Mouse (Mus musculus): ENCODE measurements around the gene Dab1. TPM values are rescaled to one million over a fixed set of nuclear protein-coding genes. Genes with fewer than 3 reads are reported as not detected.

The Dab1 gene
- total RNA-seq, 2 experiments from 2014 or later = 0.16 TPM; not detected in 1

DNA sequence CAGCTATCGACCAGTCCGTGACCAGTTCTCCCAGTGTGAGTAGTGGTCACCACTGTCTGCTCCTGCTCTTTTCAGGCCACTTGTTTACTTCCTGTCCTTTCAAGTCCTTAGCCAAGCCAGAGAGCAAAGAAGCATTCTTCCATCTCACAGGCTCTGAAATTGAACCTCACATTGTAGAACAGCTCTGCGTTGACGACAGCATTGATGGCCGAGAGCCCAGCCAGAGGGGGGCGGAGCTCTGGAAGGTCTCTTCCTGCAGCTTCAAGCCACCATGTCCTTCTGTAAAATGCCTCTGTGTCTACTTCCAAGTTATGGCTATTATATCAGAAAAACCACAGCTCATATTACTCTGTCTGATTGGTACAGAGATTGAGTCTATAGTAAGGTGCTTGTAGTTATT, 1127.3 kb downstream of the Dab1 start:
- no peak for DNase-seq

DNA sequence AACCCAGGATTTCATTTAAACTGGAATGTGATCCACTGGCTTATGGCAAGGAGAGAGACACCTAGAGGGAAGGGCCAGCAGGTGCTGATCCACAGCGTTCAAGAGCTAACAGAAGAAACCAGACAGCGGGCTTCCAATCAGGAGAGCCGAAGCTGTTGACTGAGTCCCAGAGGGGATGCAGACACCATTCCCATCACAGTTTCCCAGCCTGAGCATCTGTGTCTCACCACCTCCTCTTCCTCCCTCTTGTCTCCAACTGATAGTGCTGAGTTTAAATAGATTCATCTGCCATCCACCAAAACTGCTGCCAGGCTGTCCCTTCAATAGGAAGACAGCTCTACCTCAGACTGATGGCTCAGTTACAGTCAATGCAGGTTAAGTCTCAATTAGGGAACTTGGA, 1134.9 kb downstream of the Dab1 start:
- DNase-seq = no peak

DNA sequence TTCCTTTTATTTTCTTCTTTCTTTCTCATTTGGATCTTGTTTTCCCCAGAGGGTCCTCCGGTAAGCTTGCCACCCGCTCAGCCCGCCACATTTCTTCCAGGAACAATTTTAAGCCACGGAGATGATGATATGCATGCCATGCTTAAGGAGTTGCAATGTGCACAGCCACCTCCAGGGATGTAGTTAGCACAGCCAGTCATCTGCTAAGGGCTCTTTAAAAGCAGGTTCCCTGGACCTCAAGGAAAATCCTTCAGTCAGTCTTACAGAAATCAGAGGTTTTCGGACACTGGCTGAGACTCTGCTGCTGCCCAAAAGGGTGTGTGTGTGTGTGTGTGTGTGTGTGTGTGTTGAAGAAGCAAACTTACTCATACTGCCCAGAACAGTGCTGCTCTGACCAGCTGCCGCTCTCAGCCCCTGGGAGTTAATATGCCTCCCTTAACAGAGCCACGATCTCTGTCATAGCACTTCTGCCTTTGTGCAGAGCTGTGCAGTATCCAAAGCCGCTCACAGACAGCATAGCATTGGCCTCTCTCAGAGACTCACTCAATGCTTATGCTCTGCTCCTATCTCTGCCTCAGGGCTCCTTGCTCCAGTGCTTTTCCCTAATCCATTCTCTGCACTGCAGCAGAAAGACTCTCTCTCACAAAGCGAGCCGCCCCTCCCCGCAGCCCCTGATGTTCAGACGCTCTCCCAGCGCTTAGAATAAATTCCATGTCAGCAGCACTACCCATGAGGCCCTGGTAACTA, 1141.9 kb downstream of the Dab1 start:
- no peak for DNase-seq

DNA sequence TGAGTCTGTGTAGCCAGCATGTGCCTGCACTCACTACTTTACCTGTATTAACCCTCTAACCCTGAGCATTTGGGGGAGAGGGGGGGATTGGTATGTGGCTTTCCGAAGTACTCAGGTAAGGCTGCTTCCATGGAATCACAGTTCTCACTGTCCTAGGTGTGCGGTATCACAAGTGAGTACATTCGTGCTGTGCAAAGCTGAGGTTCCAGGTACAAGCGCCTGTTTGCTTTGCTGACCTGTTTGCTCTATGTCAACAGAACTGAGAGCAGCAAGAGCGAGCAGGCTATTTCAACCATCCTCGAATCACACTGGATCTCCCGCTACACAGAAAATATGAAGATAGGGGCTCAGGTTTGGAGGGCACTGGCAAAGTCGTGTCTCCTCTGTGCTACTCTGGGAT, 1146.9 kb downstream of the Dab1 start, which contains the start of gene C8b:
Gene C8b (plus strand): TSS at position 253 of the 400 bp plus-strand sequence.
- no peak for DNase-seq

DNA sequence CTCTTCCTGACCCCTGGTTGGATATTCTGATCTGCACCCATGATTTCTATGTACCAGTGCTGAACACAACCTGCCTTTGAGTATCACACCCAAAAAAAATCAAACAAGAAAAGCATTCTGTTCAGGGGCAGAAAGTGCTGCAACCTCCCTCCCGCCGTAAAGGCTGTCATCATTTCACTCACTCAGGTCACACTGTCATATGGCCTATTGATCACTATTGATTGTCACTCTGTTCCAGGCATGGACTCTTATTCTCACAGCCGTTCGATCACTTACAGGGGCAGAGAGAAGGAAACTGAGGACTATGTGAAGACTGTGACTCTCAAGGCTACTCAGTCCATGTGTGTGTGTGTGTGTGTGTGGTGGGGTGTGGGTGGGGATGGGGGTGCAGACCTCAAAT, 1149.0 kb downstream of the Dab1 start:
- no peak for DNase-seq

DNA sequence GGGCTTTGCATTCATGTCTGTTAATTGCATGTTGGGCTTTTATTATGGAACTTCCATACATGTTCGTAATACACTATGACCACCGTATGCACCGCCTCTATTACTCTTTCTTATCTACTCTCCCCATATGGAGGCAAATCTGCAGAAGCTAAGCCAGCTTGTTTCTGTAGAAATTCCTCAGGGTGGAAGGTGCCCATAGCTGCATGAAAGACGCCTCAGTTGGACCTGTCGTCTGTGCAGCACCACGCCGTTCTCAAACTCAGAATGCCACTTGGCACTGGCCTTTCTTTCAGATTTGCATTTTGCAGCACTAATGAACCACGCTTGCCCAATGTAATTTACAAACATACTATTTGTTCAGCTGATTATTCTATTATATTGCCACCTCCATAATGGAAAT, 1150.4 kb downstream of the Dab1 start:
- no peak for DNase-seq

DNA sequence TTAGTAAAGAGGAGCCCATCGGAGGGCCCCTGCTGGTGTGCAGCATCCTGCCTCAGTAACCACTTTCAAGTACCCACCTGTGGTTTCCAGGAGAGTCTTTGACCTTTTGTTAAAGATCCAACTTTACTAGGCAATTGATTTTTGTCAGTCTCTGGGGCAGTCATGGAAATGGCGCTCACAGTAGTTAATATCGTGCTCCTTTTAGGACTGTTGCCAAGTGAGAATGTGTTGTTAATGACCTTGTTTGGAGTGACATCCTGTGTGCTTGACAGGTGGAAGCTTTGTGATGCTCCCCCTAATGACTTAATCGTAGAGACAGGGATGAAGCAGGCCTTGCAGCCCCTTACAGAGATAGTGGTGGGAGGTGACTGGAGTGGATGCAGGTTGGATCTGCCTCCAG, 1151.2 kb downstream of the Dab1 start:
- no peak for DNase-seq

DNA sequence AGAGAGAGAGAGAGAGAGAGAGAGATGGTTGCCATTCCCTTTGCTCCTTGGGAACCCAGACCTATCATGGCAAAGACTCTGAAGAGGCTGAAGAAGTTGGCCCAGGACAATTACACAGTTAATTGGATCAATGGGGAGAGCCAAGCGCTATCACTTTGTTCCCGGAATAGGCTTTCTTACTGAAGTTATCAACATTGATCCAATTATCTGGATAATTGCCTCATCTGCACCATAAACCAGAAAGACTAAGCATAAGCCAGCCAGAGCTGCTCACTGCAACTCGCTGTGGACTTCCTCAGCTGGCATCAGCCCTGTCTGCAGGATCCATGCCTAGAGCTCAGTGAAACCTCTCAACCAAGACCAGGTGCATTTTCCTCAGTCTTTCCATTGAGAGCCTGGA, 1156.4 kb downstream of the Dab1 start:
- DNase-seq = no peak

DNA sequence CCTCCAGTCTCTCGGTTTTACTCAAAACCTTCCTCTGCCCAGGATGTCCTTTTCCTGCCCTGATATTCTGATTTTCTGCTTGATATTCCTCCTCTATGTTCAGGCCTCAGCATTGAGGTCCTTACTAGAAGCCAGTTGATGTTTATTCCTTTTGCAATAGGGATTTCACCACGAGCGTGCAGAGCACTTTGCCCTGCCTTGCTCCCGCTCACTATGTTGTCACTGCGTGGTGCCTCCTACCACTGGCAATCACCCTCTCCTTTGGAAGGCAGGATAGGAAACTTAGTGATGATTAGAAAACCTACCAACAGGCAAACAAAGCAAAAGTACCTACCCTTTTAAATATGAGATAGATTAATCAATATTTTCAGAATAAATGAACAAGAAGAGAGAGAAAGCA, 1160.3 kb downstream of the Dab1 start:
- no peak for DNase-seq

DNA sequence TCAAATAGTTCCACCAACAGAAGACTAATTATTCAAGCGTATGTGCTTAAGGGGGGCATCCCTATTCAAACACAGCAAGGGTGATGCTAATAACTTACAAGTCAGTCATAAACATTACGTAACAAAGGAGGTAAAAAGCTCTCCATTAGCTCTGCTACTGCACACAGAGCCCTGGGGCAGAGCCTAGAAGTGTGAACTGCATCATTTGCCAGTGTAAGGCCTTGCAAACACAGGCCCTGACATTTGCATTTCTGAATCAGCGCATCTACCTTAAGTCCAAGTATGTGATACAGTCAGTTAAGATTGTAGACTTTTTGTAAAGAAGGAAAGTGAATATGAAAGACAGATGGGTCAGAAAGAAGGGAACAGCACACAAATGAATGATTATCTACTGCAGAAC, 1162.3 kb downstream of the Dab1 start:
- DNase-seq = no peak

DNA sequence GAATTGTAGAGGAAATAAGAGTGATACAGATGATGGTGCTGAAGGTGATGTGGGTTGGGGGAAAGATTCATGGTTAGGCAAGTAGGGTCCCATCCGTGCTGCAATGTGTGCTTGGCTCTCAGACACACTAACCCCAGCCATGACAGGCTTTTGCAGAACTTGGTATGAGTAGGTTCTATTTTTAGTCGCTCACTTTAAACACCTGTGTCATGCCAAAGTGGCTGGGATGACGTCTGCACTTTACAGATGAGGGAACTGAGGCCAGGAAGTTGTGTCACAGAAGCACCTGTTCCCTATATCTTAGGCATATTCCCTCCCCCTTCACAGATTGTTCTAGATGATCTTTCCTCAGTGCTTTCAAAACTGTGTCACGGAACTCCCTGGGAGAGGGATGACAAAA, 1163.2 kb downstream of the Dab1 start:
- DNase-seq = no peak

DNA sequence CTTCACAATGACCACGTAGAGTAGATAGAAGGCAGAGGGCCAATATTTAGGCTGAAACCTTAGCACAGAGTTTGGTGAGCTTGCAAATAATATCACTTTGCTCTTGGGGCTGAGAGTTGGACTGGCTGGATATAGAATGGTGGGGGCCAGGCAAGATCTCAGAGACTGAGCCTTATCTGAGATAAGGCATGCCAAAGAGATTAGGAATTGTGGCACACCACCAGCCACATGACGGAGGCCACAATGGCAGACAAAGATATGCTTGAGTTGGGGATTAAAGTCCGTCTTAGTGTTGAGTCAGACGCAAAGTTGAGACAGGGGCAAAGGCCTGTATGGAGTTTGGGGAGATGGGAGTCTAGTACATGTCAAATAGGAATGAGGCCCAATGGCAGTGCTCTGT, 1173.0 kb downstream of the Dab1 start:
- no peak for DNase-seq

Data from gastrocnemius, postnatal 25 days (tissue).